Mouse (Mus musculus): ENCODE results near the gene Gstt3. TPM values are rescaled to one million over a fixed set of nuclear protein-coding genes. Genes with fewer than 3 reads are reported as not detected.

The Gstt3 gene
- polyA plus RNA-seq, 1 experiment = 3.6 TPM

- Histone ChIP-seq H3K27ac (replicated peaks; ENCODE audit: low read depth, low read length) (peak overlapping the region; percentile 40; the same call in 1 of the 2 replicates), H3K4me1 (ENCODE audit: control insufficient read depth, insufficient read depth, insufficient read length, low read length) (peaks cover 2% of the 10 kb centered on the region; the same call in 1 of the 2 replicates)
Measured at GRCm38 (mm10) chr10:75764519-75765473, 16.4 kb downstream of the Gstt3 start.

GRCm38 (mm10) chr10:75763682-75764518, 17.3 kb downstream of the Gstt3 start, which contains the start of gene Cabin1:
Gene Cabin1 (minus strand): TSS chr10:75764341.
- Histone ChIP-seq H3K27ac (replicated peaks; ENCODE audit: low read depth, low read length) (peak within 1 kb of the TSS; percentile 50; the same call in 1 of the 2 replicates), H3K4me1 (ENCODE audit: control insufficient read depth, insufficient read depth, insufficient read length, low read length) (peaks cover 2% of the 10 kb centered on the region; the same call in 1 of the 2 replicates), H3K4me3 (ENCODE audit: insufficient read depth, low read depth, low read length) (peak within 1 kb of the TSS; percentile 98)

More at GRCm38 (mm10) chr10:75764519-75765473, 16.4 kb downstream of the Gstt3 start:
- peak overlapping the region; percentile 98 for H3K4me3 ChIP-seq (ENCODE audit: insufficient read depth, low read depth, low read length)

GRCm38 (mm10) chr10:75762413-75762812, 18.8 kb downstream of the Gstt3 start:
- H3K4me1 ChIP-seq (ENCODE audit: control insufficient read depth, insufficient read depth, insufficient read length, low read length) = peaks cover 2% of the 10 kb centered on the region; the same call in 1 of the 2 replicates
- H3K27ac ChIP-seq (replicated peaks; ENCODE audit: low read depth, low read length) = no peak overlapping the region
- no peak overlapping the region; the same call in 1 of the 2 replicates for H3K4me3 ChIP-seq (ENCODE audit: insufficient read depth, low read depth, low read length)

- Histone ChIP-seq H3K4me1 (ENCODE audit: control insufficient read depth, insufficient read depth, insufficient read length, low read length) (peaks cover 2% of the 10 kb centered on the region; the same call in 1 of the 2 replicates), H3K27ac (replicated peaks; ENCODE audit: low read depth, low read length) (no peak overlapping the region), H3K4me3 (ENCODE audit: insufficient read depth, low read depth, low read length) (no peak overlapping the region)
Measured at GRCm38 (mm10) chr10:75760311-75760710, 20.9 kb downstream of the Gstt3 start.

GRCm38 (mm10) chr10:75756719-75757118, 24.5 kb downstream of the Gstt3 start:
- H3K27ac ChIP-seq (replicated peaks; ENCODE audit: low read depth, low read length) = no peak overlapping the region
- H3K4me3 ChIP-seq (ENCODE audit: insufficient read depth, low read depth, low read length) = no peak overlapping the region
- no peaks in the 10 kb centered on the region for H3K4me1 ChIP-seq (ENCODE audit: control insufficient read depth, insufficient read depth, insufficient read length, low read length)

- no peaks in the 10 kb centered on the region for H3K4me1 ChIP-seq (ENCODE audit: control insufficient read depth, insufficient read depth, insufficient read length, low read length)
- H3K27ac ChIP-seq (replicated peaks; ENCODE audit: low read depth, low read length) = no peak overlapping the region
- H3K4me3 ChIP-seq (ENCODE audit: insufficient read depth, low read depth, low read length) = no peak overlapping the region
Measured at GRCm38 (mm10) chr10:75744017-75744416, 37.2 kb downstream of the Gstt3 start.

- H3K4me3 ChIP-seq (ENCODE audit: insufficient read depth, low read depth, low read length) = no peak overlapping the region
- no peak overlapping the region for H3K27ac ChIP-seq (replicated peaks; ENCODE audit: low read depth, low read length)
- H3K4me1 ChIP-seq (ENCODE audit: control insufficient read depth, insufficient read depth, insufficient read length, low read length) = no peaks in the 10 kb centered on the region
Measured at GRCm38 (mm10) chr10:75743369-75743768, 37.8 kb downstream of the Gstt3 start.

- H3K4me3 ChIP-seq (ENCODE audit: insufficient read depth, low read depth, low read length) = no peak overlapping the region
- H3K27ac ChIP-seq (replicated peaks; ENCODE audit: low read depth, low read length) = no peak overlapping the region
- H3K4me1 ChIP-seq (ENCODE audit: control insufficient read depth, insufficient read depth, insufficient read length, low read length) = no peaks in the 10 kb centered on the region
Measured at GRCm38 (mm10) chr10:75740866-75741265, 40.3 kb downstream of the Gstt3 start.

GRCm38 (mm10) chr10:75725449-75725848, 55.8 kb downstream of the Gstt3 start:
- Histone ChIP-seq H3K4me3 (ENCODE audit: insufficient read depth, low read depth, low read length) (no peak overlapping the region), H3K4me1 (ENCODE audit: control insufficient read depth, insufficient read depth, insufficient read length, low read length) (no peaks in the 10 kb centered on the region), H3K27ac (replicated peaks; ENCODE audit: low read depth, low read length) (no peak overlapping the region)

Other genes starting within 250 kb of the Gstt3 start
- not detected in 2 replicates for gene Lrrc75b, start 221.1 kb downstream of the Gstt3 start, polyA plus RNA-seq (2012; ENCODE audit: insufficient read depth, insufficient read length, missing spikeins)
- gene Ggt1, start 219.8 kb downstream of the Gstt3 start, polyA plus RNA-seq (2012; ENCODE audit: insufficient read depth, insufficient read length, missing spikeins) = not detected in 2 replicates
- gene Ggt5, start 192.1 kb downstream of the Gstt3 start, polyA plus RNA-seq (2012; ENCODE audit: insufficient read depth, insufficient read length, missing spikeins) = 3.1 and 4.3 TPM in 2 replicates
- 0.63 TPM in 1 of 2 replicates, not detected in the other for gene Susd2, start 137.4 kb downstream of the Gstt3 start, polyA plus RNA-seq (2012; ENCODE audit: insufficient read depth, insufficient read length, missing spikeins)
- gene Cabin1, start 17.1 kb downstream of the Gstt3 start, polyA plus RNA-seq (2012; ENCODE audit: insufficient read depth, insufficient read length, missing spikeins) = 5.8 and 8.5 TPM in 2 replicates
- gene Ddt, start 8.0 kb downstream of the Gstt3 start, polyA plus RNA-seq (2012; ENCODE audit: insufficient read depth, insufficient read length, missing spikeins) = 324 and 423 TPM in 2 replicates
- not detected in 2 replicates for gene Gm20441, start 460 bp downstream of the Gstt3 start, polyA plus RNA-seq (2012; ENCODE audit: insufficient read depth, insufficient read length, missing spikeins)
- 50.1 and 65.2 TPM in 2 replicates for gene Gstt1, start 17.2 kb upstream of the Gstt3 start, polyA plus RNA-seq (2012; ENCODE audit: insufficient read depth, insufficient read length, missing spikeins)
- gene Gstt4, start 41.1 kb upstream of the Gstt3 start, polyA plus RNA-seq (2012; ENCODE audit: insufficient read depth, insufficient read length, missing spikeins) = not detected in 2 replicates
- 34.7 and 41.7 TPM in 2 replicates for gene Gstt2, start 56.0 kb upstream of the Gstt3 start, polyA plus RNA-seq (2012; ENCODE audit: insufficient read depth, insufficient read length, missing spikeins)
- gene Mif, start 78.8 kb upstream of the Gstt3 start, polyA plus RNA-seq (2012; ENCODE audit: insufficient read depth, insufficient read length, missing spikeins) = 129 and 141 TPM in 2 replicates
- gene Derl3, start 112.0 kb upstream of the Gstt3 start, polyA plus RNA-seq (2012; ENCODE audit: insufficient read depth, insufficient read length, missing spikeins) = not detected in 2 replicates
- gene Smarcb1, start 140.2 kb upstream of the Gstt3 start, polyA plus RNA-seq (2012; ENCODE audit: insufficient read depth, insufficient read length, missing spikeins) = 27.2 and 35.3 TPM in 2 replicates
- gene Chchd10, start 151.7 kb upstream of the Gstt3 start, polyA plus RNA-seq (2012; ENCODE audit: insufficient read depth, insufficient read length, missing spikeins) = 3,122 and 3,143 TPM in 2 replicates
- gene Mmp11, start 155.1 kb upstream of the Gstt3 start, polyA plus RNA-seq (2012; ENCODE audit: insufficient read depth, insufficient read length, missing spikeins) = 4.1 and 7.6 TPM in 2 replicates
- not detected in 2 replicates for gene Gm867, start 159.3 kb upstream of the Gstt3 start, polyA plus RNA-seq (2012; ENCODE audit: insufficient read depth, insufficient read length, missing spikeins)
- not detected in 2 replicates for gene Vpreb3, start 161.6 kb upstream of the Gstt3 start, polyA plus RNA-seq (2012; ENCODE audit: insufficient read depth, insufficient read length, missing spikeins)
- gene Gm5134, start 173.1 kb upstream of the Gstt3 start, polyA plus RNA-seq (2012; ENCODE audit: insufficient read depth, insufficient read length, missing spikeins) = not detected in 2 replicates

Measured in brown adipose tissue, adult 24 weeks (tissue).